ENCODE assay signal across 20 mouse cellular contexts in genomic region chr10:56398310-56398709, GRCm38 (mm10). TPM values are rescaled to one million over a fixed set of nuclear protein-coding genes. Genes with fewer than 3 reads are reported as not detected.
DNase-seq lines count a peak whose midpoint lies in the region; ATAC-seq and TF ChIP-seq lines count a peak whose summit lies in the region.
"Had no signal": no experiment of that assay in that cellular context is flagged by ENCODE, and none has a peak within 500 bp of the region (broad histone marks: within the 10 kb centered on the region; RNA-seq: fewer than 3 reads in every experiment).

No protein-coding gene starts in this region.

- 91% methylated on average over 2 of the region's 2 CpGs for WGBS in stomach, embryonic 15.5 days
- WGBS in stomach, postnatal 0 days: 94% methylated on average over 2 of the region's 2 CpGs
- 93% methylated on average over 2 of the region's 2 CpGs for WGBS in thymus, adult 2 months

- H3K27ac ChIP-seq in stomach, embryonic 15.5 days: no peak overlapping the region
- H3K27ac ChIP-seq in stomach, postnatal 0 days (replicated peaks): no peak overlapping the region
- peak overlapping the region; percentile 92 for H3K27ac ChIP-seq in CH12.LX (ENCODE audit: insufficient read depth, low read depth)
- no peak overlapping the region for H3K27ac ChIP-seq in thymus, adult 2 months (ENCODE audit: control insufficient read depth, insufficient read depth, low read length)

- TF ChIP-seq CTCF in stomach, postnatal 0 days (IDR thresholded peaks at IDR 0.05; ENCODE audit: low read depth): no peak
- TF ChIP-seq CTCF in CH12.LX (conservative IDR thresholded peaks at IDR 0.05 in 1 of 2, IDR thresholded peaks at IDR 0.05 in 1 of 2; ENCODE audit: low read depth in 2 of 2, low read length in 2 of 2): no peak
- TF ChIP-seq CTCF in thymus, adult 2 months (IDR thresholded peaks at IDR 0.05; ENCODE audit: borderline replicate concordance, control insufficient read depth, extremely low read depth, insufficient read depth, low read length, poor library complexity): no peak

- H3K79me2 ChIP-seq in CH12.LX (replicated peaks; ENCODE audit: control insufficient read depth, extremely low read depth, insufficient read depth, poor library complexity, severe bottlenecking): no peaks in the 10 kb centered on the region

- H3K36me3 ChIP-seq in stomach, embryonic 15.5 days: no peaks in the 10 kb centered on the region
- no peaks in the 10 kb centered on the region for H3K36me3 ChIP-seq in stomach, postnatal 0 days (ENCODE audit: control insufficient read depth, insufficient read depth, low read length)
- no peaks in the 10 kb centered on the region for H3K36me3 ChIP-seq in CH12.LX (replicated peaks in 1 of 2; ENCODE audit: control insufficient read depth in 1 of 2, insufficient read depth in 1 of 2, low read length in 1 of 2)
- no peaks in the 10 kb centered on the region for H3K36me3 ChIP-seq in thymus, adult 2 months (ENCODE audit: control insufficient read depth, insufficient read depth, low read length)
- H3K36me3 ChIP-seq: G1E had no signal

- no peak overlapping the region for H3K4me2 ChIP-seq in stomach, embryonic 15.5 days
- no peak overlapping the region for H3K4me2 ChIP-seq in stomach, postnatal 0 days (replicated peaks; ENCODE audit: low read depth)
- peak overlapping the region; percentile 99 for H3K4me2 ChIP-seq in CH12.LX (ENCODE audit: insufficient read depth, low read depth, poor library complexity, severe bottlenecking)

- TF ChIP-seq EP300 in stomach, postnatal 0 days (optimal IDR thresholded peaks at IDR 0.05): no peak
- no peak for TF ChIP-seq EP300 in CH12.LX (IDR thresholded peaks at IDR 0.05; ENCODE audit: low read length)

- 0 out of 2 replicates have a peak overlapping the region, but pooled peaks have one; percentile 4 for H3K9ac ChIP-seq in stomach, embryonic 15.5 days
- no peak overlapping the region for H3K9ac ChIP-seq in stomach, postnatal 0 days (ENCODE audit: low read length)
- H3K9ac ChIP-seq in CH12.LX (ENCODE audit: insufficient read depth, low read depth): peak overlapping the region; percentile 95

- DNase-seq in stomach, postnatal 0 days (ENCODE audit: low spot score): no peak
- DNase-seq in CH12.LX (ENCODE audit: extremely low read depth): no peak
- no peak for DNase-seq in thymus, adult 2 months
- DNase-seq: adrenal gland, adult 2 months; adrenal gland, adult 8-10 months; adrenal gland, postnatal 10 days; adrenal gland, postnatal 14 days; adrenal gland, postnatal 25 days; adrenal gland, postnatal 36 days; B cell, adult 2 months; cerebellum, adult 11 months; cerebellum, adult 11-12 months; cerebellum, adult 18-20 months; cerebellum, adult 2 months had no signal

- in situ Hi-C loops in CH12.LX (cut with MboI; ENCODE audit: low pct_ligation_motif_present, low pct_unique_long_range_greater_than_20kb, low sequenced_read_pairs): no loop called here

- TF ChIP-seq RAD21 in CH12.LX (IDR thresholded peaks at IDR 0.05; ENCODE audit: low read depth, low read length): no peak

- H3K4me3 ChIP-seq in stomach, embryonic 15.5 days (replicated peaks): no peak overlapping the region
- no peak overlapping the region for H3K4me3 ChIP-seq in stomach, postnatal 0 days (ENCODE audit: low read depth, low read length)
- peak overlapping the region; percentile 39 to 56 (median 40) for H3K4me3 ChIP-seq in CH12.LX (replicated peaks in 1 of 3; ENCODE audit: low read depth in 2 of 3, low read length in 2 of 3, poor library complexity in 1 of 3)
- H3K4me3 ChIP-seq in thymus, adult 2 months (ENCODE audit: control insufficient read depth, insufficient read depth, low read length): no peak overlapping the region

- dilution Hi-C loops in CH12.LX (cut with MboI; ENCODE audit: extremely low pct_ligation_motif_present, extremely low pct_unique_long_range_greater_than_20kb, low sequenced_read_pairs): no loop called here

- ATAC-seq in stomach, embryonic 15.5 days (ENCODE audit: insufficient read depth, low FRiP score, low read depth): no peak
- no peak for ATAC-seq in stomach, postnatal 0 days (ENCODE audit: low FRiP score, low TSS enrichment)
- ATAC-seq: activated CD4-positive, CD25-positive, alpha-beta regulatory T cell, adult 4 months; CD4-positive, CD25-positive, alpha-beta regulatory T cell, adult 4 months; Patski had no signal

- no peaks in the 10 kb centered on the region for H3K27me3 ChIP-seq in stomach, embryonic 15.5 days (replicated peaks)
- no peaks in the 10 kb centered on the region for H3K27me3 ChIP-seq in stomach, postnatal 0 days (ENCODE audit: control insufficient read depth, insufficient read depth, low read length)
- no peaks in the 10 kb centered on the region for H3K27me3 ChIP-seq in CH12.LX (replicated peaks)
- no peaks in the 10 kb centered on the region for H3K27me3 ChIP-seq in thymus, adult 2 months (ENCODE audit: control insufficient read depth, insufficient read depth, low read length)
- H3K27me3 ChIP-seq: Patski had no signal

- no peak for TF ChIP-seq POLR2A in CH12.LX (IDR thresholded peaks at IDR 0.05; ENCODE audit: low read depth, low read length)
- no peak for TF ChIP-seq POLR2A in thymus, adult 2 months (IDR thresholded peaks at IDR 0.05; ENCODE audit: control insufficient read depth, extremely low read depth, insufficient read depth, low read length, poor library complexity)

- H3K9me3 ChIP-seq in stomach, embryonic 15.5 days: no peaks in the 10 kb centered on the region
- no peaks in the 10 kb centered on the region for H3K9me3 ChIP-seq in stomach, postnatal 0 days (ENCODE audit: control insufficient read depth, low read length)
- no peaks in the 10 kb centered on the region for H3K9me3 ChIP-seq in CH12.LX (replicated peaks; ENCODE audit: low read length)
- H3K9me3 ChIP-seq: G1E had no signal

- no peaks in the 10 kb centered on the region for H3K4me1 ChIP-seq in stomach, embryonic 15.5 days
- H3K4me1 ChIP-seq in stomach, postnatal 0 days (replicated peaks; ENCODE audit: control insufficient read depth, insufficient read depth): no peaks in the 10 kb centered on the region
- H3K4me1 ChIP-seq in CH12.LX (ENCODE audit: control insufficient read depth in 1 of 2, insufficient read depth in 2 of 2): peaks cover 9 to 38% of the 10 kb centered on the region in 2 experiments
- no peaks in the 10 kb centered on the region for H3K4me1 ChIP-seq in thymus, adult 2 months (replicated peaks; ENCODE audit: control insufficient read depth, insufficient read depth, low read length)

TF ChIP-seq in CH12.LX, 34 proteins besides CTCF, POLR2A, EP300 and RAD21:
- TF ChIP-seq ZKSCAN1 (IDR thresholded peaks at IDR 0.05; ENCODE audit: borderline replicate concordance, low read depth, low read length) (no peak), CHD1 (IDR thresholded peaks at IDR 0.05; ENCODE audit: low read depth, low read length) (peak; percentile 91; the same call in 1 of the 2 replicates), E2F4 (IDR thresholded peaks at IDR 0.05; ENCODE audit: insufficient replicate concordance, low read depth, low read length) (no peak), PAX5 (IDR thresholded peaks at IDR 0.05; ENCODE audit: low read length) (no peak), MXI1 (IDR thresholded peaks at IDR 0.05; ENCODE audit: low read depth, low read length) (no peak), ZMIZ1 (IDR thresholded peaks at IDR 0.05; ENCODE audit: low read depth, low read length) (peak; percentile 65; the same call in 1 of the 2 replicates)

RNA-seq across cellular contexts. Expression of gene Gja1, which starts 21.2 kb away (rescaled TPM):
- polyA plus RNA-seq in stomach, embryonic 15.5 days (2015; fragmentation: Nextera tagmentation; extraction: Ambion mirVana): 63.6 and 77.9 TPM in 2 replicates
- polyA plus RNA-seq in stomach, postnatal 0 days (2015; fragmentation: Nextera tagmentation; extraction: Ambion mirVana): 136 and 141 TPM in 2 replicates
- total RNA-seq in CH12.LX (2012; rRNA removed): 37.3 and 45.0 TPM in 2 replicates
- total RNA-seq in CH12.LX (2014; rRNA removed): 20.6 and 26.0 TPM in 2 replicates
- 24.0 and 31.2 TPM in 2 replicates for polyA plus RNA-seq in CH12.LX (2012; ENCODE audit: insufficient read length, low read depth)
- polyA plus RNA-seq in thymus, adult 2 months (2012; rRNA removed): 4.6 and 7.3 TPM in 2 replicates
- total RNA-seq: MEL had no signal
- polyA plus RNA-seq: G1E had no signal

Comparison
In these comparisons a context has a peak if more than half of its experiments do, and no peak if none do; other contexts are left out.
1. H3K4me3 ChIP-seq: peak in CH12.LX (3 of 3); none in stomach, embryonic 15.5 days (single experiment), stomach, postnatal 0 days (single experiment) and thymus, adult 2 months (single experiment).